Mouse (Mus musculus) lung, postnatal 0 days (tissue): ENCODE data around the gene Rinl.
A peak's percentile ranks its signal among the peaks of the same experiment; 100 is the strongest.

Experiments
- CTCF ChIP-seq: IDR thresholded peaks from 2 replicates; pipeline ENCODE4 v1.5.1; 2016; ENCODE audit warnings: antibody characterized with exemption, mild to moderate bottlenecking
- EP300 ChIP-seq: IDR thresholded peaks from 2 replicates; pipeline ENCODE4 v1.6.1; 2016; ENCODE audit warnings: antibody characterized with exemption, mild to moderate bottlenecking, control low read depth

DNA sequence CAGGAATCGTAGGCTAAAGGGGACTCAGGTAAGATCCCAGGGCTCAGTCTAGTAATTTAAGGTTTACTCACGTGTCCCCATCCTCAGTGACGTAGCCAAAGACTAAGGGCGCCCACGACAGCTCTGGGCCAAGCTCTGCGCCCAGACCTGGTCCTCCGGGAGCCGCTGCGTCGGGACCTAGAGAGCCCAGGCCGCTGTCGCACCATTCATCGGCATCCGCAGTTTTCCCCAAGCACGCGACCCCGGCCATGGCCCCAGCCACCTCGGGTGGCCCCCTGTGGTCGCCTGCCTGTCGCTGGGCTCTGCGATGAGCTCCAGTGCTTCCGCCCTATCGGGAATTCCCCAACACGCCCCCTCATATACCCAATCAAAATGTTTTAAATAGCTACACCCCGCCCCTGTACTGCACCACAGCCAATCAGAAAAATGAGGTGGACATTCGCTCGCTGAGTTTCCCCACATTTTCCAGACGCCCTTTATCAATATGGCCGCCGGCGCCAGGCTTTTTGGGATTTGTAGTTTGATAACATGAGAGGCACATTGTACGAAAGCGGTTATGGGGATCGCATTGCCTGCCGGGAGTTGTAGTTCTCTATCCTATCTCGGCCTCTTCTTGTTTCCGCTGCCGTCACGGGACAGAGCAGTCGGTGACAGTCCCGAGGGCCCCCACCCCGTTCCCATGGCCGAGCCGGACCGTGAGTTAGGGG, 22.4 kb upstream of the Rinl start, which contains the start of gene Sirt2:
- TF ChIP-seq CTCF, result peak; percentile 34
- TF ChIP-seq EP300, result peak; percentile 91
